Mouse (Mus musculus): ENCODE data around the gene Yaf2. TPM values are rescaled to one million over a fixed set of nuclear protein-coding genes. Genes with fewer than 3 reads are reported as not detected.

Gene Yaf2
- 82.5 and 105 TPM in 2 replicates for polyA plus RNA-seq (2015; fragmentation: Nextera tagmentation; extraction: Ambion mirVana)

GRCm38 (mm10) chr15:93336925-93337761 is at the start of gene Yaf2:
Yaf2 (minus strand) TSS chr15:93336935.

GRCm38 (mm10) chr15:93274679-93275583 is 61.8 kb downstream of the Yaf2 start, which contains the start of gene Gxylt1:
Gxylt1 (minus strand) TSS chr15:93275179.

Other genes with a start within 250 kb of the Yaf2 start
- 4.8 and 6.9 TPM in 2 replicates for gene Gxylt1, start 61.8 kb downstream of the Yaf2 start, polyA plus RNA-seq (2015; fragmentation: Nextera tagmentation; extraction: Ambion mirVana)
- 122 and 137 TPM in 2 replicates for gene Zcrb1, start 61.4 kb upstream of the Yaf2 start, polyA plus RNA-seq (2015; fragmentation: Nextera tagmentation; extraction: Ambion mirVana)
- gene Pphln1, start 61.4 kb upstream of the Yaf2 start, polyA plus RNA-seq (2015; fragmentation: Nextera tagmentation; extraction: Ambion mirVana): 18.7 and 24.0 TPM in 2 replicates